ENCODE assay signal across 10 mouse cellular contexts in genomic region chr9:24773669-24774068, GRCm38 (mm10). TPM values are rescaled to one million over a fixed set of nuclear protein-coding genes. Genes with fewer than 3 reads are reported as not detected.
DNase-seq lines count a peak whose midpoint lies in the region; ATAC-seq and TF ChIP-seq lines count a peak whose summit lies in the region.
"Had no signal": no experiment of that assay in that cellular context is flagged by ENCODE, and none has a peak within 500 bp of the region (broad histone marks: within the 10 kb centered on the region; RNA-seq: fewer than 3 reads in every experiment).

No protein-coding gene starts in this region.

- ATAC-seq in heart, embryonic 12.5 days (ENCODE audit: insufficient number of reproducible peaks, low FRiP score), result no peak
- ATAC-seq in hindbrain, embryonic 13.5 days (ENCODE audit: low FRiP score), result peak; percentile 23; the same call in 1 of the 2 replicates
- ATAC-seq: CD4-positive, CD25-positive, alpha-beta regulatory T cell, adult 4 months had no signal

- peaks cover 23% of the 10 kb centered on the region for H3K36me3 ChIP-seq in heart, embryonic 12.5 days
- H3K36me3 ChIP-seq in hindbrain, embryonic 13.5 days, result no peaks in the 10 kb centered on the region
- no peaks in the 10 kb centered on the region for H3K36me3 ChIP-seq in midbrain, embryonic 10.5 days

- no peak for TF ChIP-seq POLR2A in brain, embryonic 14.5 days (IDR thresholded peaks at IDR 0.05; ENCODE audit: borderline replicate concordance, extremely low read depth, insufficient read depth, insufficient read length, poor library complexity, severe bottlenecking)

- no peaks in the 10 kb centered on the region for H3K9me3 ChIP-seq in heart, embryonic 12.5 days (replicated peaks)
- no peaks in the 10 kb centered on the region for H3K9me3 ChIP-seq in hindbrain, embryonic 13.5 days
- H3K9me3 ChIP-seq in midbrain, embryonic 10.5 days (replicated peaks), result no peaks in the 10 kb centered on the region

- H3K4me1 ChIP-seq in heart, embryonic 12.5 days (replicated peaks), result peaks cover 27% of the 10 kb centered on the region
- peaks cover 33% of the 10 kb centered on the region for H3K4me1 ChIP-seq in hindbrain, embryonic 13.5 days (replicated peaks)
- peaks cover 44% of the 10 kb centered on the region for H3K4me1 ChIP-seq in midbrain, embryonic 10.5 days

- H3K9ac ChIP-seq in heart, embryonic 12.5 days, result peak overlapping the region; percentile 99
- no peak overlapping the region for H3K9ac ChIP-seq in hindbrain, embryonic 13.5 days

- 0% methylated on average over 19 of the region's 19 CpGs for WGBS in heart, embryonic 12.5 days
- WGBS in hindbrain, embryonic 13.5 days, result under 1% methylated on average over 19 of the region's 19 CpGs
- WGBS in midbrain, embryonic 10.5 days, result under 1% methylated on average over 19 of the region's 19 CpGs

- DNase-seq in heart, adult 9 months (ENCODE audit: low spot score in 2 of 2), result no peak
- DNase-seq in brain, embryonic 14.5 days (ENCODE audit: low read depth), result peak; percentile 31
- no peak for DNase-seq in midbrain, embryonic 10.5 days (ENCODE audit: low spot score)
- no peak for DNase-seq in spleen, adult 12 weeks (ENCODE audit: low spot score)
- DNase-seq in left cerebral cortex, adult 8-10 months (ENCODE audit: low spot score in 2 of 2), result no peak
- DNase-seq in layer of hippocampus, postnatal 36 days, result no peak

- peak overlapping the region; percentile 89 for H3K4me2 ChIP-seq in heart, embryonic 12.5 days
- H3K4me2 ChIP-seq in hindbrain, embryonic 13.5 days, result peak overlapping the region; percentile 44

- peak overlapping the region; percentile 99 for H3K27ac ChIP-seq in heart, embryonic 12.5 days (ENCODE audit: poor library complexity, severe bottlenecking)
- H3K27ac ChIP-seq in hindbrain, embryonic 13.5 days, result no peak overlapping the region
- H3K27ac ChIP-seq in midbrain, embryonic 10.5 days (replicated peaks), result no peak overlapping the region

- H3K27me3 ChIP-seq in heart, embryonic 12.5 days (replicated peaks), result no peaks in the 10 kb centered on the region
- peaks cover 94% of the 10 kb centered on the region for H3K27me3 ChIP-seq in hindbrain, embryonic 13.5 days
- H3K27me3 ChIP-seq in midbrain, embryonic 10.5 days (ENCODE audit: low read depth, poor library complexity, severe bottlenecking), result peaks cover 100% of the 10 kb centered on the region

- TF ChIP-seq CTCF in brain, embryonic 14.5 days (IDR thresholded peaks at IDR 0.05; ENCODE audit: borderline replicate concordance, extremely low read depth, insufficient read depth, insufficient read length), result no peak

- peak overlapping the region; percentile 84 for H3K4me3 ChIP-seq in heart, embryonic 12.5 days
- H3K4me3 ChIP-seq in hindbrain, embryonic 13.5 days, result peak overlapping the region; percentile 30
- peak overlapping the region; percentile 50 for H3K4me3 ChIP-seq in midbrain, embryonic 10.5 days

RNA-seq across cellular contexts. Expression of gene Tbx20, which starts 0.4 kb away (rescaled TPM):
- 105 and 111 TPM in 2 replicates for polyA plus RNA-seq in heart, embryonic 12.5 days (2016; fragmentation: Nextera tagmentation; extraction: Ambion mirVana)
- polyA plus RNA-seq in brain, embryonic 14.5 days (2012; rRNA removed), result 0.25 and 1.4 TPM in 2 replicates
- 2.1 TPM in 2 replicates for polyA plus RNA-seq in hindbrain, embryonic 13.5 days (2015; fragmentation: Nextera tagmentation; extraction: Ambion mirVana)
- polyA plus RNA-seq in midbrain, embryonic 10.5 days (2016; fragmentation: Nextera tagmentation; extraction: Ambion mirVana), result 0.06 and 0.39 TPM in 2 replicates
- total RNA-seq in left cerebral cortex, adult 8-10 months (2022), result under 1 TPM in 1 of 4 experiments, not detected in 3; 0.02 TPM
- total RNA-seq in layer of hippocampus, postnatal 36 days (2021), result not detected
- total RNA-seq: hematopoietic stem cell, adult 5-6 weeks had no signal
- polyA plus RNA-seq: CD4-positive, CD25-positive, alpha-beta regulatory T cell, adult 4 months had no signal

Comparison
In these comparisons a context has a peak if more than half of its experiments do, and no peak if none do; other contexts are left out.
1. H3K4me3 ChIP-seq: peak in every context shown above with its lines; median percentile 84 in heart, embryonic 12.5 days; 50 in midbrain, embryonic 10.5 days; 30 in hindbrain, embryonic 13.5 days.
2. RNA of gene Tbx20, which starts 0.4 kb away (polyA plus RNA-seq): 105 to 111 TPM in heart, embryonic 12.5 days; 2.1 TPM in hindbrain, embryonic 13.5 days, 0.25 to 1.4 TPM in brain, embryonic 14.5 days and 0.06 to 0.39 TPM in midbrain, embryonic 10.5 days; every median in the first group is over 10 times any median in the second.